Mouse (Mus musculus): ENCODE measurements around the gene Cebpb.

DNA sequence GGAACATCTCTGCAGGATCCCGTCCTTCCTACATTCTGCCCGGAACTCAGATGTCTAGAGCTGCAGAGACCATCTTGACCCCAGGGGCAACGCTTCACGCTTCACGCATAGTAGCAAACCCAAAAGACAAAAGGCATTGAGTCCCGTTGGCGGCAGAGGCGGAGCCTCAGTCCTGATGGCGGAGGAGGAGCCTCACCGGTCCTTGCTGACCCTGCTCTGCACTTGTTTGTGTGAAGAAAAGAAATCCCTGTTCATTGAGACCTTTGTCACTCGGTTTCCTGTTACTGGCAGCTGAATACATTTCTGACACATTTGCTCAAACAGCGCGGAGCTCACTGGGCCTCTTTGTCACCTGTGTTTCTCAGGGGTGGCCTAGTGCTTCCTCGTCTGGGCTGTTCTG is 6.8 kb downstream of the Cebpb start:
- TF ChIP-seq POLR2A (IDR thresholded peaks at IDR 0.05; ENCODE audit: borderline replicate concordance, low read depth, low read length) = no peak
- TF ChIP-seq CTCF (IDR thresholded peaks at IDR 0.05; ENCODE audit: low read depth, low read length) = no peak
